Mouse (Mus musculus): ENCODE results near the gene Kcnj10. TPM values are rescaled to one million over a fixed set of nuclear protein-coding genes. Genes with fewer than 3 reads are reported as not detected.

Gene Kcnj10
- polyA plus RNA-seq, 1 experiment from 2014 or later: 2.1 TPM

- no peak overlapping the region for H3K9ac ChIP-seq (replicated peaks; ENCODE audit: low read depth, low read length)
- H3K27me3 ChIP-seq (replicated peaks; ENCODE audit: control insufficient read depth, insufficient read depth, low read length): no peaks in the 10 kb centered on the region
- no peaks in the 10 kb centered on the region for H3K9me3 ChIP-seq (ENCODE audit: control insufficient read depth, low read length)
- ATAC-seq: no peak
- H3K36me3 ChIP-seq (ENCODE audit: control insufficient read depth, insufficient read depth): no peaks in the 10 kb centered on the region
- H3K4me1 ChIP-seq (replicated peaks; ENCODE audit: control insufficient read depth, insufficient read depth, low read length): peaks cover 9% of the 10 kb centered on the region
- no peak overlapping the region for H3K27ac ChIP-seq (ENCODE audit: low read length)
- WGBS: 62% methylated on average over 3 of the region's 3 CpGs
- H3K4me2 ChIP-seq (ENCODE audit: low read length): no peak overlapping the region
- no peak overlapping the region for H3K4me3 ChIP-seq (replicated peaks; ENCODE audit: low read length)
Observed at GRCm38 (mm10) chr1:172302311-172302710, 38.7 kb upstream of the Kcnj10 start.

- H3K27ac ChIP-seq (ENCODE audit: low read length): no peak overlapping the region
- WGBS: 19% methylated on average over 6 of the region's 6 CpGs
- no peak for ATAC-seq
- H3K4me2 ChIP-seq (ENCODE audit: low read length): no peak overlapping the region
- H3K9ac ChIP-seq (replicated peaks; ENCODE audit: low read depth, low read length): no peak overlapping the region
- H3K9me3 ChIP-seq (ENCODE audit: control insufficient read depth, low read length): no peaks in the 10 kb centered on the region
- H3K4me1 ChIP-seq (replicated peaks; ENCODE audit: control insufficient read depth, insufficient read depth, low read length): peaks cover 7% of the 10 kb centered on the region
- H3K36me3 ChIP-seq (ENCODE audit: control insufficient read depth, insufficient read depth): no peaks in the 10 kb centered on the region
- no peak overlapping the region for H3K4me3 ChIP-seq (replicated peaks; ENCODE audit: low read length)
- H3K27me3 ChIP-seq (replicated peaks; ENCODE audit: control insufficient read depth, insufficient read depth, low read length): no peaks in the 10 kb centered on the region
Observed at GRCm38 (mm10) chr1:172302851-172303250, 38.2 kb upstream of the Kcnj10 start.

- WGBS: 81% methylated on average over 6 of the region's 6 CpGs
- Histone ChIP-seq H3K4me1 (replicated peaks; ENCODE audit: control insufficient read depth, insufficient read depth, low read length) (peaks cover 5% of the 10 kb centered on the region), H3K4me2 (ENCODE audit: low read length) (no peak overlapping the region), H3K27me3 (replicated peaks; ENCODE audit: control insufficient read depth, insufficient read depth, low read length) (no peaks in the 10 kb centered on the region), H3K9me3 (ENCODE audit: control insufficient read depth, low read length) (no peaks in the 10 kb centered on the region), H3K27ac (ENCODE audit: low read length) (no peak overlapping the region), H3K9ac (replicated peaks; ENCODE audit: low read depth, low read length) (no peak overlapping the region), H3K4me3 (replicated peaks; ENCODE audit: low read length) (no peak overlapping the region), H3K36me3 (ENCODE audit: control insufficient read depth, insufficient read depth) (no peaks in the 10 kb centered on the region)
- no peak for ATAC-seq
Observed at GRCm38 (mm10) chr1:172304443-172304842, 36.6 kb upstream of the Kcnj10 start.

- 90% methylated on average over 2 of the region's 2 CpGs for WGBS
Observed at GRCm38 (mm10) chr1:172305153-172305552, 35.9 kb upstream of the Kcnj10 start.

DNA sequence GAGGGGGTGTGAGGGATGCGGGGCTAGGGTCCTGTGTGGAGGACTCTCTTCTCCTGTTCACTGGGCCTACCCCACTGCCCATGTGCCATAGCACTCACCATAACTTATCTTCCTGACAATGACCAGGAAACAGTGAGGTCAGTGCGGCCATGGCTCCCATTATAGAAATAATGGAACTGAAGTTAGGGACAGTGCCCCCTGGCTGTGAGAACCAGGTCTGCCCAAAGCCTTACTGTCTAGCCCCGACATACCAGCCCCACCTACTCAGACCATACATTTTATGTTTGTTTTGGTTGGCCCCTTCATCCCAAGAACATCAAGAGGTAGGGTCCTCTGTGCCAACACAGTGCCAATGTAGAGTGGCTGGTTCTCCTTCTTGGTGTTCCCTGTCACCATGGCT is 35.4 kb upstream of the Kcnj10 start:
- WGBS: 79% methylated on average over 3 of the region's 3 CpGs
- no peak overlapping the region for H3K4me2 ChIP-seq (ENCODE audit: low read length)
- no peaks in the 10 kb centered on the region for H3K27me3 ChIP-seq (replicated peaks; ENCODE audit: control insufficient read depth, insufficient read depth, low read length)
- H3K4me3 ChIP-seq (replicated peaks; ENCODE audit: low read length): no peak overlapping the region
- H3K27ac ChIP-seq (ENCODE audit: low read length): no peak overlapping the region
- no peak for ATAC-seq
- no peaks in the 10 kb centered on the region for H3K36me3 ChIP-seq (ENCODE audit: control insufficient read depth, insufficient read depth)
- H3K9ac ChIP-seq (replicated peaks; ENCODE audit: low read depth, low read length): no peak overlapping the region
- H3K4me1 ChIP-seq (replicated peaks; ENCODE audit: control insufficient read depth, insufficient read depth, low read length): peaks cover 16% of the 10 kb centered on the region
- H3K9me3 ChIP-seq (ENCODE audit: control insufficient read depth, low read length): no peaks in the 10 kb centered on the region

More at GRCm38 (mm10) chr1:172305153-172305552, 35.9 kb upstream of the Kcnj10 start:
- Histone ChIP-seq H3K9me3 (ENCODE audit: control insufficient read depth, low read length) (no peaks in the 10 kb centered on the region), H3K4me1 (replicated peaks; ENCODE audit: control insufficient read depth, insufficient read depth, low read length) (peaks cover 12% of the 10 kb centered on the region), H3K27ac (ENCODE audit: low read length) (no peak overlapping the region), H3K9ac (replicated peaks; ENCODE audit: low read depth, low read length) (no peak overlapping the region), H3K36me3 (ENCODE audit: control insufficient read depth, insufficient read depth) (no peaks in the 10 kb centered on the region), H3K27me3 (replicated peaks; ENCODE audit: control insufficient read depth, insufficient read depth, low read length) (no peaks in the 10 kb centered on the region), H3K4me3 (replicated peaks; ENCODE audit: low read length) (no peak overlapping the region), H3K4me2 (ENCODE audit: low read length) (no peak overlapping the region)
- no peak for ATAC-seq

GRCm38 (mm10) chr1:172306196-172306595 is 34.8 kb upstream of the Kcnj10 start:
- Histone ChIP-seq H3K4me3 (replicated peaks; ENCODE audit: low read length) (no peak overlapping the region), H3K36me3 (ENCODE audit: control insufficient read depth, insufficient read depth) (no peaks in the 10 kb centered on the region), H3K9ac (replicated peaks; ENCODE audit: low read depth, low read length) (no peak overlapping the region), H3K4me1 (replicated peaks; ENCODE audit: control insufficient read depth, insufficient read depth, low read length) (peaks cover 22% of the 10 kb centered on the region), H3K4me2 (ENCODE audit: low read length) (no peak overlapping the region), H3K9me3 (ENCODE audit: control insufficient read depth, low read length) (no peaks in the 10 kb centered on the region), H3K27me3 (replicated peaks; ENCODE audit: control insufficient read depth, insufficient read depth, low read length) (no peaks in the 10 kb centered on the region), H3K27ac (ENCODE audit: low read length) (no peak overlapping the region)
- WGBS: 88% methylated on average over 4 of the region's 4 CpGs
- ATAC-seq: no peak

GRCm38 (mm10) chr1:172306885-172307284 is 34.1 kb upstream of the Kcnj10 start:
- no peaks in the 10 kb centered on the region for H3K9me3 ChIP-seq (ENCODE audit: control insufficient read depth, low read length)
- H3K36me3 ChIP-seq (ENCODE audit: control insufficient read depth, insufficient read depth): no peaks in the 10 kb centered on the region
- WGBS: 54% methylated on average over 6 of the region's 6 CpGs
- no peak overlapping the region for H3K4me3 ChIP-seq (replicated peaks; ENCODE audit: low read length)
- H3K9ac ChIP-seq (replicated peaks; ENCODE audit: low read depth, low read length): no peak overlapping the region
- H3K27me3 ChIP-seq (replicated peaks; ENCODE audit: control insufficient read depth, insufficient read depth, low read length): no peaks in the 10 kb centered on the region
- no peak overlapping the region for H3K27ac ChIP-seq (ENCODE audit: low read length)
- H3K4me2 ChIP-seq (ENCODE audit: low read length): no peak overlapping the region
- no peak for ATAC-seq
- H3K4me1 ChIP-seq (replicated peaks; ENCODE audit: control insufficient read depth, insufficient read depth, low read length): peaks cover 24% of the 10 kb centered on the region

GRCm38 (mm10) chr1:172307936-172308335 is 33.1 kb upstream of the Kcnj10 start:
- Histone ChIP-seq H3K27me3 (replicated peaks; ENCODE audit: control insufficient read depth, insufficient read depth, low read length) (no peaks in the 10 kb centered on the region), H3K27ac (ENCODE audit: low read length) (peak overlapping the region; percentile 2), H3K9me3 (ENCODE audit: control insufficient read depth, low read length) (no peaks in the 10 kb centered on the region), H3K4me2 (ENCODE audit: low read length) (no peak overlapping the region), H3K4me1 (replicated peaks; ENCODE audit: control insufficient read depth, insufficient read depth, low read length) (peaks cover 27% of the 10 kb centered on the region), H3K9ac (replicated peaks; ENCODE audit: low read depth, low read length) (no peak overlapping the region), H3K4me3 (replicated peaks; ENCODE audit: low read length) (no peak overlapping the region), H3K36me3 (ENCODE audit: control insufficient read depth, insufficient read depth) (no peaks in the 10 kb centered on the region)
- ATAC-seq: no peak
- 34% methylated on average over 10 of the region's 10 CpGs for WGBS

GRCm38 (mm10) chr1:172308409-172308808 is 32.6 kb upstream of the Kcnj10 start:
- WGBS: 60% methylated on average over 1 of the region's 1 CpGs
- Histone ChIP-seq H3K27me3 (replicated peaks; ENCODE audit: control insufficient read depth, insufficient read depth, low read length) (no peaks in the 10 kb centered on the region), H3K4me1 (replicated peaks; ENCODE audit: control insufficient read depth, insufficient read depth, low read length) (peaks cover 32% of the 10 kb centered on the region), H3K4me3 (replicated peaks; ENCODE audit: low read length) (no peak overlapping the region), H3K9me3 (ENCODE audit: control insufficient read depth, low read length) (no peaks in the 10 kb centered on the region), H3K4me2 (ENCODE audit: low read length) (no peak overlapping the region), H3K36me3 (ENCODE audit: control insufficient read depth, insufficient read depth) (no peaks in the 10 kb centered on the region), H3K9ac (replicated peaks; ENCODE audit: low read depth, low read length) (no peak overlapping the region), H3K27ac (ENCODE audit: low read length) (no peak overlapping the region; the same call in 1 of the 2 replicates)
- no peak for ATAC-seq
